Mouse (Mus musculus) embryonic facial prominence, embryonic 10.5 days (tissue): ENCODE measurements around the gene Ttbk1. TPM values are rescaled to one million over a fixed set of nuclear protein-coding genes. Genes with fewer than 3 reads are reported as not detected.
"Not testable (repeated sequence)": the region's sequence is repeated elsewhere in the genome, so short reads cannot be mapped to it uniquely, and the experiment has no call there.

Experiments
- DNase-seq: peaks from one replicate; pipeline ENCODE4 v3.0.0-alpha.2; 2017; ENCODE audit warnings: low spot score
- H3K27ac ChIP-seq: fragments of 300-500 bp; sonication (generic); replicated peaks from 2 replicates; pipeline ENCODE4 v1.5.1; 2016; ENCODE audit warnings: mild to moderate bottlenecking
- H3K27me3 ChIP-seq: fragments of 300-500 bp; sonication (generic); replicated peaks from 2 replicates; pipeline ENCODE4 v1.6.1; 2016; ENCODE audit warnings: low read depth, mild to moderate bottlenecking; ENCODE audit not compliant: poor library complexity, severe bottlenecking
- H3K36me3 ChIP-seq: fragments of 300-500 bp; sonication (generic); replicated peaks from 2 replicates; pipeline ENCODE4 v1.6.1; 2016; ENCODE audit warnings: mild to moderate bottlenecking, moderate library complexity
- H3K4me1 ChIP-seq: fragments of 300-500 bp; sonication (generic); 2 replicates; pipeline ENCODE4 v1.6.1; 2016
- H3K4me3 ChIP-seq: fragments of 300-500 bp; sonication (generic); 2 replicates; pipeline ENCODE4 v1.5.1; 2016; ENCODE audit warnings: mild to moderate bottlenecking, moderate library complexity
- H3K9me3 ChIP-seq: fragments of 300-500 bp; sonication (generic); 2 replicates; pipeline ENCODE4 v1.6.1; 2016; ENCODE audit warnings: mild to moderate bottlenecking
- WGBS: fragments of 180-500 bp; shearing (Covaris S2); methylation state at CpG from one replicate; pipeline ENCODE4 v1.1.7; 2016; 5-methylcytosine and 5-hydroxymethylcytosine counted together
- polyA plus RNA-seq: library from polyadenylated mRNA; unstranded; fragments of >200 nt; fragmentation: Nextera tagmentation; extraction: Ambion mirVana; gene quantifications from 2 replicates; pipeline ENCODE4 v1.2.1, GENCODE M21; 2016

Gene Ttbk1
- polyA plus RNA-seq, 1 experiment from 2014 or later, result 0.80 TPM

GRCm38 (mm10) chr17:46502775-46503174, 15.3 kb upstream of the Ttbk1 start:
- Histone ChIP-seq H3K4me1 (peaks cover 11% of the 10 kb centered on the region), H3K9me3 (no peaks in the 10 kb centered on the region), H3K4me3 (no peak overlapping the region), H3K36me3 (peaks cover 44% of the 10 kb centered on the region), H3K27ac (peak overlapping the region; percentile 37; the same call in 1 of the 2 replicates), H3K27me3 (no peaks in the 10 kb centered on the region)
- 90% methylated on average over 2 of the region's 2 CpGs for WGBS
- DNase-seq, result no peak

GRCm38 (mm10) chr17:46497956-46498355, 10.5 kb upstream of the Ttbk1 start:
- Histone ChIP-seq H3K4me1 (peaks cover 19% of the 10 kb centered on the region), H3K4me3 (peak overlapping the region; percentile 76), H3K27ac (no peak overlapping the region), H3K9me3 (no peaks in the 10 kb centered on the region), H3K36me3 (peaks cover 44% of the 10 kb centered on the region), H3K27me3 (peaks cover 20% of the 10 kb centered on the region)
- WGBS, result 77% methylated on average over 8 of the region's 8 CpGs
- DNase-seq, result no peak

GRCm38 (mm10) chr17:46496623-46497434, 9.4 kb upstream of the Ttbk1 start, which contains the start of gene Dnph1:
Gene Dnph1, plus strand, starts transcription at chr17:46496711.
- peaks cover 19% of the 10 kb centered on the region for H3K4me1 ChIP-seq
- H3K27me3 ChIP-seq, result peaks cover 32% of the 10 kb centered on the region
- DNase-seq, result peak; percentile 92
- under 1% methylated on average over 44 of the region's 44 CpGs for WGBS
- peaks cover 38% of the 10 kb centered on the region for H3K36me3 ChIP-seq
- peak within 1 kb of the TSS; percentile 76 for H3K4me3 ChIP-seq
- peak within 1 kb of the TSS; percentile 88 for H3K27ac ChIP-seq
- H3K9me3 ChIP-seq, result no peaks in the 10 kb centered on the region

GRCm38 (mm10) chr17:46496081-46496480, 8.6 kb upstream of the Ttbk1 start:
- Histone ChIP-seq H3K4me1 (peaks cover 19% of the 10 kb centered on the region), H3K27me3 (peaks cover 35% of the 10 kb centered on the region), H3K36me3 (peaks cover 30% of the 10 kb centered on the region)
- not testable (repeated sequence) for H3K4me3 ChIP-seq, DNase-seq, H3K9me3 ChIP-seq, H3K27ac ChIP-seq

- WGBS, result 88% methylated on average over 5 of the region's 5 CpGs
- H3K27ac ChIP-seq, result no peak overlapping the region
- no peak overlapping the region for H3K4me3 ChIP-seq
- no peaks in the 10 kb centered on the region for H3K9me3 ChIP-seq
- peaks cover 35% of the 10 kb centered on the region for H3K27me3 ChIP-seq
- H3K4me1 ChIP-seq, result peaks cover 19% of the 10 kb centered on the region
- DNase-seq, result no peak
- peaks cover 24% of the 10 kb centered on the region for H3K36me3 ChIP-seq
Observed at GRCm38 (mm10) chr17:46495486-46495885, 8.0 kb upstream of the Ttbk1 start.

GRCm38 (mm10) chr17:46486995-46487394, 480 bp downstream of the Ttbk1 start:
- Histone ChIP-seq H3K27ac (peak overlapping the region; percentile 70), H3K9me3 (no peaks in the 10 kb centered on the region), H3K4me1 (peaks cover 27% of the 10 kb centered on the region), H3K27me3 (peaks cover 86% of the 10 kb centered on the region), H3K4me3 (peak overlapping the region; percentile 66), H3K36me3 (no peaks in the 10 kb centered on the region)
- 2% methylated on average over 22 of the region's 22 CpGs for WGBS
- DNase-seq, result peak; percentile 35

- 11% methylated on average over 6 of the region's 6 CpGs for WGBS
- H3K4me1 ChIP-seq, result peaks cover 27% of the 10 kb centered on the region
- no peaks in the 10 kb centered on the region; the same call in 1 of the 2 replicates for H3K36me3 ChIP-seq
- H3K27me3 ChIP-seq, result peaks cover 90% of the 10 kb centered on the region
- no peak overlapping the region for H3K27ac ChIP-seq
- no peak for DNase-seq
- H3K9me3 ChIP-seq, result no peaks in the 10 kb centered on the region
- H3K4me3 ChIP-seq, result peak overlapping the region; percentile 54
Observed at GRCm38 (mm10) chr17:46484461-46484875, 3.0 kb downstream of the Ttbk1 start.

- 2% methylated on average over 13 of the region's 13 CpGs for WGBS
- peak; percentile 23 for DNase-seq
- peak overlapping the region; percentile 54 for H3K4me3 ChIP-seq
- no peaks in the 10 kb centered on the region for H3K9me3 ChIP-seq
- peaks cover 89% of the 10 kb centered on the region for H3K27me3 ChIP-seq
- peaks cover 27% of the 10 kb centered on the region for H3K4me1 ChIP-seq
- no peaks in the 10 kb centered on the region; the same call in 1 of the 2 replicates for H3K36me3 ChIP-seq
- H3K27ac ChIP-seq, result peak overlapping the region; percentile 32; the same call in 1 of the 2 replicates
Observed at GRCm38 (mm10) chr17:46484021-46484431, 3.4 kb downstream of the Ttbk1 start.

- Histone ChIP-seq H3K4me3 (peak overlapping the region; percentile 54), H3K27me3 (peaks cover 89% of the 10 kb centered on the region), H3K27ac (peak overlapping the region; percentile 32; the same call in 1 of the 2 replicates), H3K9me3 (no peaks in the 10 kb centered on the region), H3K36me3 (no peaks in the 10 kb centered on the region; the same call in 1 of the 2 replicates), H3K4me1 (peaks cover 27% of the 10 kb centered on the region)
- 1% methylated on average over 16 of the region's 16 CpGs for WGBS
- DNase-seq, result peak; percentile 59
Observed at GRCm38 (mm10) chr17:46483561-46484001, 3.9 kb downstream of the Ttbk1 start.

GRCm38 (mm10) chr17:46477286-46477685, 10.2 kb downstream of the Ttbk1 start:
- no peak for DNase-seq
- Histone ChIP-seq H3K27me3 (peaks cover 46% of the 10 kb centered on the region), H3K36me3 (no peaks in the 10 kb centered on the region; the same call in 1 of the 2 replicates), H3K9me3 (no peaks in the 10 kb centered on the region), H3K4me1 (no peaks in the 10 kb centered on the region), H3K4me3 (no peak overlapping the region), H3K27ac (no peak overlapping the region)
- WGBS, result 88% methylated on average over 15 of the region's 15 CpGs

GRCm38 (mm10) chr17:46476601-46477000, 10.9 kb downstream of the Ttbk1 start:
- no peaks in the 10 kb centered on the region for H3K9me3 ChIP-seq
- WGBS, result 78% methylated on average over 8 of the region's 8 CpGs
- H3K27me3 ChIP-seq, result peaks cover 45% of the 10 kb centered on the region
- no peaks in the 10 kb centered on the region; the same call in 1 of the 2 replicates for H3K36me3 ChIP-seq
- H3K27ac ChIP-seq, result no peak overlapping the region
- no peak overlapping the region for H3K4me3 ChIP-seq
- no peaks in the 10 kb centered on the region for H3K4me1 ChIP-seq
- no peak for DNase-seq

- Histone ChIP-seq H3K4me1 (peaks cover 23% of the 10 kb centered on the region), H3K9me3 (no peaks in the 10 kb centered on the region), H3K36me3 (peaks cover 12% of the 10 kb centered on the region; the same call in 1 of the 2 replicates), H3K27ac (no peak overlapping the region), H3K27me3 (peaks cover 17% of the 10 kb centered on the region), H3K4me3 (no peak overlapping the region)
- 72% methylated on average over 9 of the region's 9 CpGs for WGBS
- DNase-seq, result no peak
Observed at GRCm38 (mm10) chr17:46467830-46468229, 19.6 kb downstream of the Ttbk1 start.

- Histone ChIP-seq H3K9me3 (no peaks in the 10 kb centered on the region), H3K4me3 (no peak overlapping the region), H3K27ac (no peak overlapping the region), H3K36me3 (peaks cover 2% of the 10 kb centered on the region; the same call in 1 of the 2 replicates), H3K4me1 (peaks cover 30% of the 10 kb centered on the region), H3K27me3 (peaks cover 71% of the 10 kb centered on the region)
- WGBS, result 83% methylated on average over 5 of the region's 5 CpGs
- DNase-seq, result no peak
Observed at GRCm38 (mm10) chr17:46462226-46462625, 25.2 kb downstream of the Ttbk1 start.
